Mouse (Mus musculus) CH12.LX (cell line): ENCODE data around the gene Dennd2a.

Experiments
- CTCF ChIP-seq, 2 experiments: IDR thresholded peaks in 1 of 2; conservative IDR thresholded peaks in 1 of 2; 2 replicates each; pipeline ENCODE4 v1.5.1; 2011 to 2012; ENCODE audit warnings: low read depth in 2 of 2, low read length in 2 of 2, improper control_type of control experiment in 1 of 2, inconsistent platforms in 1 of 2, mild to moderate bottlenecking in 1 of 2, moderate library complexity in 1 of 2
- ELF1 ChIP-seq: IDR thresholded peaks from 2 replicates; pipeline ENCODE4 v1.6.1; 2014; ENCODE audit warnings: low read depth, mild to moderate bottlenecking, inconsistent platforms, low read length, improper control_type of control experiment
- EP300 ChIP-seq: IDR thresholded peaks from 2 replicates; pipeline ENCODE4 v1.6.1; 2011; ENCODE audit warnings: low read length, improper control_type of control experiment
- HCFC1 ChIP-seq: IDR thresholded peaks from 2 replicates; pipeline ENCODE4 v1.6.1; 2012; ENCODE audit warnings: low read depth, mild to moderate bottlenecking, inconsistent platforms, low read length, improper control_type of control experiment
- KAT2A ChIP-seq: IDR thresholded peaks from 2 replicates; pipeline ENCODE4 v1.6.1; 2012; ENCODE audit warnings: low read length, improper control_type of control experiment, inconsistent platforms; ENCODE audit not compliant: insufficient replicate concordance
- MAX ChIP-seq: IDR thresholded peaks from 2 replicates; pipeline ENCODE4 v1.6.1; 2011; ENCODE audit warnings: low read length, improper control_type of control experiment
- NELFE ChIP-seq: IDR thresholded peaks from 2 replicates; pipeline ENCODE4 v1.6.1; 2011; ENCODE audit warnings: low read depth, low read length, improper control_type of control experiment
- NRF1 ChIP-seq: IDR thresholded peaks from 2 replicates; pipeline ENCODE4 v1.6.1; 2014; ENCODE audit warnings: low read depth, mild to moderate bottlenecking, inconsistent platforms, low read length, improper control_type of control experiment, moderate library complexity
- POLR2A ChIP-seq: IDR thresholded peaks from 2 replicates; pipeline ENCODE4 v1.6.1; 2011; ENCODE audit warnings: low read depth, mild to moderate bottlenecking, improper control_type of control experiment, low read length
- RAD21 ChIP-seq: IDR thresholded peaks from 2 replicates; pipeline ENCODE4 v1.6.1; 2011; ENCODE audit warnings: low read depth, mild to moderate bottlenecking, low read length, improper control_type of control experiment, moderate library complexity
- RCOR1 ChIP-seq: conservative IDR thresholded peaks from 2 replicates; pipeline ENCODE4 v1.6.1; 2012; ENCODE audit warnings: low read depth, mild to moderate bottlenecking, inconsistent platforms, low read length, improper control_type of control experiment
- ZC3H11A ChIP-seq: IDR thresholded peaks from 2 replicates; pipeline ENCODE4 v1.6.1; 2012; ENCODE audit warnings: low read depth, mild to moderate bottlenecking, inconsistent platforms, low read length, improper control_type of control experiment
- ZNF384 ChIP-seq: IDR thresholded peaks from 2 replicates; pipeline ENCODE4 v1.6.1; 2012; ENCODE audit warnings: low read depth, low read length, improper control_type of control experiment, inconsistent platforms

DNA sequence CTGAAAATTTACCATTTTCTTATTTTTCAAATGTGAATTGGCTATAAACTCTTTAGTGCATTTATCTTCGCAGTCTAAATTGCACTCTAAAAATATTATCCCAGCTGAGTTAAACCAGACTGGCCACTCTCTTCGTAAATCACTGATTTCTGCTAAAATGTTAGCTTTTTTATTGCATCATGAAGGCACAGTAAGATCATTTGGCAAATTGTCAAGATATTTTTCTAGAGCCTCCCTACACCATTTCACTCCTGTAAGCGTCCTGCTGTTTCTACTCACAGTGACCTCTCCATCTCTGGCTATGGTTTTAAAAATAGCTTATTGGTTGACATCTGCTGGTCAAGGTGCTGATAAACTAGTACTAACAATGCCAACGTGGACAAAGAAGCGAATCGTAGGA, 48.4 kb upstream of the Dennd2a start:
- TF ChIP-seq RCOR1 (no peak), CTCF (conservative IDR thresholded peaks at IDR 0.05 in 1 of 2, IDR thresholded peaks at IDR 0.05 in 1 of 2; ENCODE audit: low read depth in 2 of 2, low read length in 2 of 2) (no peak), POLR2A (no peak), MAX (no peak), ELF1 (no peak), ZNF384 (no peak), RAD21 (no peak), NRF1 (no peak), EP300 (no peak), NELFE (no peak), ZC3H11A (no peak), KAT2A (no peak), HCFC1 (no peak)
